Comparison of ENCODE assay signal across 8 mouse cellular contexts in the genomic region with DNA sequence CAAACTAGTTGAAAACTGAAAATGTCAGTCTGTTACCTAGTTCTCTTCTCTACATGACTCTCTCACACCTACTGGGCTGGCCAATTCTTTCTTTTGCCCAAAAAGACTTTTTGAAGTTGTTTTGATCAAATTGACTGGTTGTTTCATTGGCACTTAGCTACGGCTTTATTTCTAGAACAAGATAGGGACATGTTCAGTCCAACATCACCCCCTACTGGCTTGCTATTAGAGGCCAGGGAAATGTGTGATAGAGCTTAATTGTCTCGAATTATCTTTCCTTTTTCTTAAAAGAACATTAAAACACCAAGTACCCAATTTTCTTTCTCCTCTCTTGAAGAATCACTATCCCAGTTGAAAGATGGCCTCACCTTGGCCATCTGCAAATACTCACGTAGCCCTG.
DNase-seq lines count a peak whose midpoint lies in the region; ATAC-seq and TF ChIP-seq lines count a peak whose summit lies in the region.

No protein-coding gene starts in this region.

- CTCF ChIA-PET in Patski (lab: Charles Lee) = interaction anchor here (1.1 to 1.3 kb wide), 3 partner anchors 373 to 880 kb away, joined by 3 to 5 read pairs (median 3); no protein-coding TSS in a partner anchor

- no peak for ATAC-seq in Patski

- intact Hi-C loops in heart, postnatal 14 days (cut with DNase I) = loop anchor here (10.0 kb wide), 1 partner anchor 882 kb away; no protein-coding TSS in a partner anchor

- no peak overlapping the region for H3K4me3 ChIP-seq in heart, embryonic 10.5 days

- WGBS in heart, embryonic 10.5 days = 50% methylated on average over 3 of the region's 3 CpGs

- peak; percentile 57 for TF ChIP-seq CTCF in Patski (IDR thresholded peaks at IDR 0.05)

- peak; percentile 2 to 22 for DNase-seq in heart, postnatal 14 days
- no peak for DNase-seq in heart, embryonic 10.5 days (ENCODE audit: low spot score)
- DNase-seq in 416B (ENCODE audit: low read depth) = peak; percentile 30
- no peak for DNase-seq in Patski (ENCODE audit: low read depth, low spot score)
- DNase-seq in layer of hippocampus, adult 11-12 months (ENCODE audit: low spot score) = peak; percentile 32
- DNase-seq in testis, postnatal 14 days (ENCODE audit: low spot score) = no peak
- no peak for DNase-seq in testis, postnatal 10 days (ENCODE audit: low spot score)
- no peak for DNase-seq in thymus, postnatal 4 days

- POLR2A ChIA-PET in Patski (lab: Charles Lee) = interaction anchor here (1.3 kb wide), 1 partner anchor 406 kb away, joined by 5 read pairs; no protein-coding TSS in a partner anchor

- H3K4me1 ChIP-seq in heart, embryonic 10.5 days = no peaks in the 10 kb centered on the region

- no peaks in the 10 kb centered on the region for H3K9me3 ChIP-seq in heart, embryonic 10.5 days

- no peak overlapping the region for H3K27ac ChIP-seq in heart, embryonic 10.5 days

- no peaks in the 10 kb centered on the region for H3K36me3 ChIP-seq in heart, embryonic 10.5 days

- in situ Hi-C loops in Patski (cut with MboI; ENCODE audit: low pct_unique_long_range_greater_than_20kb) = loop anchor here (10.0 kb wide), 2 partner anchors 412 to 882 kb away; no protein-coding TSS in a partner anchor

- peaks cover 14% of the 10 kb centered on the region; the same call in 1 of the 2 replicates for H3K27me3 ChIP-seq in heart, embryonic 10.5 days (ENCODE audit: insufficient read depth, poor library complexity, severe bottlenecking)
- peaks cover 14% of the 10 kb centered on the region for H3K27me3 ChIP-seq in Patski

Comparison
In these comparisons a context has a peak if more than half of its experiments do, and no peak if none do; other contexts are left out.
1. DNase-seq: peak in heart, postnatal 14 days (2 of 2), 416B (single experiment) and layer of hippocampus, adult 11-12 months (single experiment); none in heart, embryonic 10.5 days (single experiment), Patski (single experiment), testis, postnatal 14 days (single experiment), testis, postnatal 10 days (single experiment) and thymus, postnatal 4 days (single experiment).